Mouse (Mus musculus) MEL (cell line): ENCODE measurements around the gene Tex2.

Experiments
- CTCF ChIP-seq, 3 experiments: IDR thresholded peaks in 2 of 3; conservative IDR thresholded peaks in 1 of 3; 2 replicates each; pipeline ENCODE4 v1.5.1; 2011 to 2012; ENCODE audit warnings: low read length in 3 of 3, low read depth in 2 of 3, mild to moderate bottlenecking in 2 of 3, improper control_type of control experiment in 1 of 3, inconsistent platforms in 1 of 3, mixed read lengths in 1 of 3, moderate library complexity in 1 of 3; ENCODE audit not compliant: control insufficient read depth in 1 of 3, insufficient read depth in 1 of 3, poor library complexity in 1 of 3, severe bottlenecking in 1 of 3
- MAX ChIP-seq: IDR thresholded peaks from 2 replicates; pipeline ENCODE4 v1.6.1; 2011; ENCODE audit warnings: low read length, improper control_type of control experiment

DNA sequence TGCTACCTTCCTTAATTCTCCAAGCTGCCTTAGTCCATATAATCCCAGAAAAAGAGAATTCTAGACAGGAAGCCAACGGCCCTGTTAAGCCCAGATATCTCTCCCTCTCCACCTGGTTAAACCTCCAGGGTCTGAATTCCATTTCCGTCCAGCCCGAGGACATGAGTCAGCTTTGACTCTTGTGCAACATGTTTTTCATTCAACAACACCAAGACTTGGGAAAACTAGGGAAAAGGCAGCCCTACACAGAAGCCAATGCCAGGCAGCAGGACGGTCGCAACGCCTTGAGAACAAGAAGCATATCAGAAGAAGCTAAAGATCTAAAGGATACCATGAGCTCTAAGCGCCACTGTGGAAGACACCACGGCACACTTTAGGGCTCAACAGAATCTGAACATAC lies 32.8 kb downstream of the Tex2 start:
- no peak for TF ChIP-seq CTCF (IDR thresholded peaks at IDR 0.05 in 2 of 3, conservative IDR thresholded peaks at IDR 0.05 in 1 of 3; ENCODE audit: control insufficient read depth in 1 of 3, insufficient read depth in 1 of 3, low read depth in 2 of 3, low read length in 3 of 3, poor library complexity in 1 of 3, severe bottlenecking in 1 of 3)
- no peak for TF ChIP-seq MAX
